Mouse (Mus musculus) kidney, adult 9 months (tissue): ENCODE results near the gene Zbtb38.

Experiments used
- DNase-seq: peaks from one replicate; pipeline ENCODE4 v3.0.0; 2022

Gene Zbtb38

GRCm38 (mm10) chr9:96758749-96759597 lies 6.3 kb upstream of the Zbtb38 start:
- DNase-seq = peak; percentile 92

- DNase-seq = no peak
These were observed 4.2 kb upstream of the Zbtb38 start for GRCm38 (mm10) chr9:96756638-96757435.

GRCm38 (mm10) chr9:96755761-96756160 lies 3.1 kb upstream of the Zbtb38 start:
- no peak for DNase-seq

- no peak for DNase-seq
These were observed 2.0 kb upstream of the Zbtb38 start for GRCm38 (mm10) chr9:96754625-96754969.

GRCm38 (mm10) chr9:96753921-96754624 lies 1.4 kb upstream of the Zbtb38 start:
- no peak for DNase-seq

GRCm38 (mm10) chr9:96753392-96753791 lies 761 bp upstream of the Zbtb38 start:
- no peak for DNase-seq

GRCm38 (mm10) chr9:96751821-96752602 lies 619 bp downstream of the Zbtb38 start:
- no peak for DNase-seq

- DNase-seq = no peak
These were observed 2.0 kb downstream of the Zbtb38 start for GRCm38 (mm10) chr9:96750636-96751035.

GRCm38 (mm10) chr9:96746527-96746926 lies 6.1 kb downstream of the Zbtb38 start:
- DNase-seq = no peak

GRCm38 (mm10) chr9:96744909-96745308 lies 7.7 kb downstream of the Zbtb38 start:
- DNase-seq = no peak

GRCm38 (mm10) chr9:96741365-96742085 lies 11.1 kb downstream of the Zbtb38 start:
- DNase-seq = no peak

- DNase-seq = no peak
These were observed 11.8 kb downstream of the Zbtb38 start for GRCm38 (mm10) chr9:96740712-96741364.

- DNase-seq = no peak
These were observed 12.6 kb downstream of the Zbtb38 start for GRCm38 (mm10) chr9:96739808-96740711.

GRCm38 (mm10) chr9:96738563-96739355 lies 13.9 kb downstream of the Zbtb38 start:
- no peak for DNase-seq

- DNase-seq = peak; percentile 43
These were observed 16.7 kb downstream of the Zbtb38 start for GRCm38 (mm10) chr9:96735946-96736345.

- DNase-seq = no peak
These were observed 19.3 kb downstream of the Zbtb38 start for GRCm38 (mm10) chr9:96733425-96733717.

- DNase-seq = no peak
These were observed 19.8 kb downstream of the Zbtb38 start for GRCm38 (mm10) chr9:96732644-96733424.

- DNase-seq = no peak
These were observed 20.6 kb downstream of the Zbtb38 start for GRCm38 (mm10) chr9:96731961-96732511.
